Mouse (Mus musculus) ES-E14 (cell line): Measurements from ENCODE around the gene Hoxc5.

Experiments
- CHD2 ChIP-seq: IDR thresholded peaks from 2 replicates; pipeline ENCODE4 v1.6.1; 2014; ENCODE audit warnings: mild to moderate bottlenecking, low read depth, low read length, inconsistent platforms
- HCFC1 ChIP-seq: IDR thresholded peaks from 2 replicates; pipeline ENCODE4 v1.6.1; 2012; ENCODE audit warnings: low read length, inconsistent platforms, borderline replicate concordance; ENCODE audit not compliant: insufficient read depth
- MAFK ChIP-seq: IDR thresholded peaks from 2 replicates; pipeline ENCODE4 v1.6.1; 2014; ENCODE audit warnings: mild to moderate bottlenecking, low read depth, low read length, inconsistent platforms; ENCODE audit not compliant: insufficient read depth
- ZC3H11A ChIP-seq: IDR thresholded peaks from 2 replicates; pipeline ENCODE4 v1.6.1; 2012; ENCODE audit warnings: low read depth, mild to moderate bottlenecking, inconsistent platforms, low read length, borderline replicate concordance
- ZNF384 ChIP-seq: IDR thresholded peaks from 2 replicates; pipeline ENCODE4 v1.6.1; 2012; ENCODE audit warnings: low read depth, low read length, inconsistent platforms

GRCm38 (mm10) chr15:102934897-102935296 is 32.3 kb upstream of the Hoxc5 start:
- TF ChIP-seq MAFK (no peak), HCFC1 (no peak), CHD2 (no peak), ZC3H11A (no peak), ZNF384 (no peak)
